Comparison of ENCODE assay signal across 8 mouse cellular contexts in the genomic region with DNA sequence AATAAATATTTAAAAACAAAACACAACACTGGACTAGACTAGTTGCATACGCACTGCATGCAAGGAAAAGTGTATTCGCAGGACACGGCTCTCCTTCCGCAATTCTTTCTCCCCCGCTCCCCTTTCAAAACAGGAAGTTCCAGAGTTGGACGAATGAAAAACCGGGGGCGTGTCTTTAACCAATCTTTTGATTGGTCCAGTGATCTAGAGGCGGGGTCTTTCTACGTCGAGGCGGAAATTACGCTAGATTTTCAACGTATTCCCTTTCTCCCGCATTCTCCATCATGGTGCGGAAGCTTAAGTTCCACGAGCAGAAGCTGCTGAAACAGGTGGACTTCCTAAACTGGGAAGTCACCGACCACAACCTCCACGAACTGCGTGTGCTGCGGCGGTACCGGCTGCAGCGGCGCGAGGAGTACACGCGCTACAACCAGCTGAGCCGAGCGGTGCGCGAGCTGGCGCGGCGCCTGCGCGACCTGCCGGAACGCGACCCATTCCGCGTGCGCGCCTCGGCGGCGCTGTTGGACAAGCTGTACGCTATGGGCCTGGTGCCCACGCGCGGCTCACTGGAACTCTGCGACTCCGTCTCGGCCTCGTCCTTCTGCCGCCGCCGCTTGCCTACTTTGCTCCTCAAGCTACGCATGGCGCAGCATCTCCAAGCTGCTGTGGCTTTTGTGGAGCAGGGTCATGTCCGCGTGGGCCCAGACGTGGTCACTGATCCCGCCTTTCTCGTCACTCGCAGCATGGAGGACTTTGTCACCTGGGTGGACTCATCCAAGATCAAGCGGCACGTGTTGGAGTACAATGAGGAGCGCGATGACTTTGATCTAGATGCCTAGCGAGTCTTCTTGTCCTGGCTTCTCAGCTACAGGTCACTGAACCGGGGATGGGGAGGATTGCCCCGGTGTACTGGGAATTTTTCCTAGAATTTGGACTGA. TPM values are rescaled to one million over a fixed set of nuclear protein-coding genes. Genes with fewer than 3 reads are reported as not detected.
A peak's percentile ranks its signal among the peaks of the same experiment; 100 is the strongest.
DNase-seq lines count a peak whose midpoint lies in the region; ATAC-seq and TF ChIP-seq lines count a peak whose summit lies in the region.

A gene (plus strand): TSS at position 253 of the 938 bp plus-strand sequence.

- WGBS in cerebellum, adult 2 months = under 1% methylated on average over 73 of the region's 73 CpGs
- WGBS in forebrain, postnatal 0 days = under 1% methylated on average over 73 of the region's 73 CpGs
- under 1% methylated on average over 73 of the region's 73 CpGs for WGBS in lung, embryonic 15.5 days

- ATAC-seq in forebrain, postnatal 0 days = peak; percentile 98
- ATAC-seq in lung, embryonic 15.5 days (ENCODE audit: borderline replicate concordance, extremely low read depth, low FRiP score, low TSS enrichment) = peak; percentile 93

- H3K9ac ChIP-seq in MEL (ENCODE audit: control insufficient read depth, low read depth, low read length, poor library complexity, severe bottlenecking) = peak within 1 kb of the TSS; percentile 94
- peak within 1 kb of the TSS; percentile 74 for H3K9ac ChIP-seq in forebrain, postnatal 0 days
- H3K9ac ChIP-seq in lung, embryonic 15.5 days = peak within 1 kb of the TSS; percentile 87

- peak within 1 kb of the TSS; percentile 86 for H3K27ac ChIP-seq in MEL (ENCODE audit: control insufficient read depth, low read depth, low read length)
- H3K27ac ChIP-seq in cerebellum, adult 2 months (ENCODE audit: insufficient read depth, low read length) = peak within 1 kb of the TSS; percentile 53
- peak within 1 kb of the TSS; percentile 85 for H3K27ac ChIP-seq in forebrain, postnatal 0 days (ENCODE audit: low read depth, low read length)
- H3K27ac ChIP-seq in lung, embryonic 15.5 days = peak within 1 kb of the TSS; percentile 90

- no peak for TF ChIP-seq RAD21 in MEL (IDR thresholded peaks at IDR 0.05; ENCODE audit: low read depth, low read length)

- H3K36me3 ChIP-seq in MEL (ENCODE audit: control insufficient read depth in 1 of 2, insufficient read depth in 2 of 2, low read length in 2 of 2) = peaks cover 0 to 18% of the 10 kb centered on the region in 2 experiments; a peak in 2 of 4 replicates
- no peaks in the 10 kb centered on the region for H3K36me3 ChIP-seq in forebrain, postnatal 0 days (ENCODE audit: insufficient read depth)
- no peaks in the 10 kb centered on the region for H3K36me3 ChIP-seq in lung, embryonic 15.5 days

- TF ChIP-seq CTCF in MEL (IDR thresholded peaks at IDR 0.05 in 2 of 3, conservative IDR thresholded peaks at IDR 0.05 in 1 of 3; ENCODE audit: control insufficient read depth in 1 of 3, insufficient read depth in 1 of 3, low read depth in 2 of 3, low read length in 3 of 3, poor library complexity in 1 of 3, severe bottlenecking in 1 of 3) = peak in 2 of 3 experiments; percentile 5 to 34; a peak in 2 of 6 replicates
- 0 out of 2 replicates have a peak, but pooled peaks have one; percentile 4 for TF ChIP-seq CTCF in cerebellum, adult 2 months (IDR thresholded peaks at IDR 0.05; ENCODE audit: borderline replicate concordance, insufficient read depth, low read depth, low read length)
- peak; percentile 62 for TF ChIP-seq CTCF in forebrain, postnatal 0 days (IDR thresholded peaks at IDR 0.05; ENCODE audit: low read depth)

- H3K27me3 ChIP-seq in MEL (ENCODE audit: control insufficient read depth in 1 of 2, insufficient read depth in 2 of 2, low read length in 2 of 2) = no peaks in the 10 kb centered on the region
- H3K27me3 ChIP-seq in cerebellum, adult 2 months (ENCODE audit: control insufficient read depth, insufficient read depth, low read length) = no peaks in the 10 kb centered on the region
- H3K27me3 ChIP-seq in forebrain, postnatal 0 days (ENCODE audit: insufficient read depth, low read length) = no peaks in the 10 kb centered on the region
- H3K27me3 ChIP-seq in lung, embryonic 15.5 days = no peaks in the 10 kb centered on the region

- peak within 1 kb of the TSS; percentile 97 to 99 for H3K4me3 ChIP-seq in MEL (ENCODE audit: control insufficient read depth in 1 of 2, insufficient read depth in 1 of 2, low read depth in 2 of 2, low read length in 2 of 2)
- peak within 1 kb of the TSS; percentile 86 for H3K4me3 ChIP-seq in cerebellum, adult 2 months (replicated peaks; ENCODE audit: insufficient read depth, low read depth, low read length)
- peak within 1 kb of the TSS; percentile 67 for H3K4me3 ChIP-seq in forebrain, postnatal 0 days (ENCODE audit: low read depth, low read length)
- H3K4me3 ChIP-seq in lung, embryonic 15.5 days = peak within 1 kb of the TSS; percentile 97

- peak within 1 kb of the TSS; percentile 76 for H3K4me2 ChIP-seq in forebrain, postnatal 0 days (ENCODE audit: low read depth)
- H3K4me2 ChIP-seq in lung, embryonic 15.5 days = peak within 1 kb of the TSS; percentile 75

- DNase-seq in MEL (ENCODE audit: low read depth, low spot score) = peak; percentile 98
- peak; percentile 92 to 94 for DNase-seq in cerebellum, adult 2 months
- peak; percentile 97 for DNase-seq in forebrain, postnatal 0 days
- peak; percentile 90 for DNase-seq in heart, postnatal 4 days
- peak; percentile 89 to 91 for DNase-seq in layer of hippocampus, adult 8-10 months (ENCODE audit: low spot score in 2 of 2)
- peak; percentile 86 for DNase-seq in ovary, adult 18-20 months (ENCODE audit: low spot score)
- peak; percentile 96 for DNase-seq in thymus, postnatal 0 days (ENCODE audit: low spot score)

- H3K4me1 ChIP-seq in MEL (ENCODE audit: control insufficient read depth in 1 of 2, insufficient read depth in 2 of 2, low read length in 2 of 2) = peaks cover 0 to 4% of the 10 kb centered on the region in 2 experiments
- peaks cover 3% of the 10 kb centered on the region; the same call in 1 of the 2 replicates for H3K4me1 ChIP-seq in cerebellum, adult 2 months (ENCODE audit: control insufficient read depth, insufficient read depth, low read length)
- 0 out of 2 replicates have a peak, but pooled peaks cover 9% of the 10 kb centered on the region for H3K4me1 ChIP-seq in forebrain, postnatal 0 days (ENCODE audit: insufficient read depth)
- H3K4me1 ChIP-seq in lung, embryonic 15.5 days = peaks cover 15% of the 10 kb centered on the region

- H3K79me2 ChIP-seq in MEL (ENCODE audit: control insufficient read depth, insufficient read depth, low read length, poor library complexity) = peaks cover 23% of the 10 kb centered on the region

- no peak; a peak in 1 of 4 replicates for TF ChIP-seq EP300 in MEL (IDR thresholded peaks at IDR 0.05; ENCODE audit: low read depth in 1 of 2, low read length in 2 of 2)

- no peaks in the 10 kb centered on the region for H3K9me3 ChIP-seq in MEL (replicated peaks; ENCODE audit: insufficient read depth, low read length)
- H3K9me3 ChIP-seq in forebrain, postnatal 0 days (ENCODE audit: low read length) = no peaks in the 10 kb centered on the region
- H3K9me3 ChIP-seq in lung, embryonic 15.5 days = no peaks in the 10 kb centered on the region

- TF ChIP-seq POLR2A in MEL (IDR thresholded peaks at IDR 0.05; ENCODE audit: control insufficient read depth in 1 of 2, insufficient read depth in 1 of 2, low read depth in 1 of 2, low read length in 2 of 2, poor library complexity in 1 of 2) = peak; percentile 45 to 96; a peak in 2 of 4 replicates
- peak; percentile 90 for TF ChIP-seq POLR2A in cerebellum, adult 2 months (IDR thresholded peaks at IDR 0.05; ENCODE audit: borderline replicate concordance, insufficient read depth, low read length)

TF ChIP-seq in MEL, 35 proteins besides CTCF, POLR2A, EP300 and RAD21 (continues in another document):
- peak; percentile 83 for TF ChIP-seq HCFC1 (IDR thresholded peaks at IDR 0.05; ENCODE audit: low read depth, low read length)
- TF ChIP-seq MAX (IDR thresholded peaks at IDR 0.05; ENCODE audit: low read length) = peak; percentile 73; the same call in 1 of the 2 replicates
- TF ChIP-seq E2F4 (IDR thresholded peaks at IDR 0.05; ENCODE audit: borderline replicate concordance, low read depth, low read length) = no peak
- TF ChIP-seq MAFK (IDR thresholded peaks at IDR 0.05; ENCODE audit: borderline replicate concordance, low read depth, low read length) = no peak
- TF ChIP-seq RCOR1 (IDR thresholded peaks at IDR 0.05; ENCODE audit: low read depth, low read length) = no peak
- peak; percentile 92 for TF ChIP-seq NELFE (IDR thresholded peaks at IDR 0.05; ENCODE audit: low read depth, low read length)
- no peak for TF ChIP-seq SMC3 (IDR thresholded peaks at IDR 0.05; ENCODE audit: low read depth, low read length)
- TF ChIP-seq ZC3H11A (IDR thresholded peaks at IDR 0.05; ENCODE audit: low read depth, low read length) = no peak
- TF ChIP-seq CHD2 (IDR thresholded peaks at IDR 0.05; ENCODE audit: low read length) = no peak
- TF ChIP-seq ZNF384 (IDR thresholded peaks at IDR 0.05; ENCODE audit: low read depth, low read length) = no peak
- TF ChIP-seq ELF1 (IDR thresholded peaks at IDR 0.05; ENCODE audit: low read depth, low read length) = peak; percentile 97
- TF ChIP-seq POLR2AphosphoS2 (IDR thresholded peaks at IDR 0.05; ENCODE audit: low read length) = peak; percentile 85; the same call in 1 of the 2 replicates
- TF ChIP-seq NRF1 (IDR thresholded peaks at IDR 0.05; ENCODE audit: insufficient read depth, low read depth, low read length, poor library complexity, severe bottlenecking) = peak; percentile 71
- peak; percentile 89 for TF ChIP-seq MXI1 (IDR thresholded peaks at IDR 0.05; ENCODE audit: low read depth, low read length)
- TF ChIP-seq MYB (IDR thresholded peaks at IDR 0.05; ENCODE audit: low read depth, low read length) = peak; percentile 70
- peak; percentile 82 for TF ChIP-seq MYC (IDR thresholded peaks at IDR 0.05; ENCODE audit: low read depth, low read length)
- TF ChIP-seq KAT2A (conservative IDR thresholded peaks at IDR 0.05; ENCODE audit: low read depth, low read length) = no peak; the same call in 1 of the 2 replicates
- TF ChIP-seq SIN3A (IDR thresholded peaks at IDR 0.05; ENCODE audit: low read length) = peak; percentile 92
- peak; percentile 15 for TF ChIP-seq TCF12 (IDR thresholded peaks at IDR 0.05; ENCODE audit: low read depth, low read length)
- no peak for TF ChIP-seq UBTF (IDR thresholded peaks at IDR 0.05; ENCODE audit: borderline replicate concordance, insufficient read depth, low read depth, low read length)

RNA-seq across cellular contexts. Expression of the gene that starts here (rescaled TPM):
- 160 and 183 TPM in 2 replicates for total RNA-seq in MEL (2012; rRNA removed)
- polyA plus RNA-seq in MEL (2012; ENCODE audit: insufficient read depth in 1 of 2, insufficient read length in 2 of 2, low read depth in 1 of 2, low replicate concordance in 2 of 2, missing spikeins in 1 of 2) = 100 to 1,000 TPM in 1 of 2 experiments, not detected in 1; 154 TPM
- 89.3 and 93.8 TPM in 2 replicates for polyA plus RNA-seq in cerebellum, adult 2 months (2012; rRNA removed)
- total RNA-seq in forebrain, postnatal 0 days (2014; rRNA removed) = 125 and 136 TPM in 2 replicates
- 87.5 and 104 TPM in 2 replicates for polyA plus RNA-seq in forebrain, postnatal 0 days (2015; fragmentation: Nextera tagmentation; extraction: Ambion mirVana)
- total RNA-seq in heart, postnatal 4 days (2021) = 10 to 100 TPM; 53.5 to 54.4 TPM
- total RNA-seq in layer of hippocampus, adult 8-10 months (2022) = 10 to 100 TPM; 47.3 to 59.9 (median 56.1) TPM
- 78.0 and 82.1 TPM in 2 replicates for polyA plus RNA-seq in lung, embryonic 15.5 days (2015; fragmentation: Nextera tagmentation; extraction: Ambion mirVana)
- 154 and 160 TPM in 2 replicates for polyA plus RNA-seq in thymus, postnatal 0 days (2015; fragmentation: Nextera tagmentation; extraction: Ambion mirVana)

Comparison
In these comparisons a context has a peak if more than half of its experiments do, and no peak if none do; other contexts are left out.
1. Peak in every context shown above with its lines: DNase-seq, ATAC-seq, H3K4me3 ChIP-seq and H3K27ac ChIP-seq.
2. CTCF ChIP-seq: peak in every context shown above with its lines; median percentile 62 in forebrain, postnatal 0 days; 20 in MEL; 4 in cerebellum, adult 2 months.